Mouse (Mus musculus) hindbrain, embryonic 16.5 days (tissue): ENCODE data around the gene Zfp729a. TPM values are rescaled to one million over a fixed set of nuclear protein-coding genes. Genes with fewer than 3 reads are reported as not detected.

Source experiments
- ATAC-seq: fragments of 200-750 bp; cut with Nextera tagmentation; 2 replicates; pipeline ENCODE4 v1.8.0; 2017; ENCODE audit warnings: moderate TSS enrichment, moderate library complexity
- H3K27ac ChIP-seq: fragments of 300-500 bp; sonication (generic); 2 replicates; pipeline ENCODE4 v1.5.1; 2014; ENCODE audit warnings: low read depth, mild to moderate bottlenecking, control low read depth, low read length, moderate library complexity
- H3K27me3 ChIP-seq: fragments of 300-500 bp; sonication (generic); replicated peaks from 2 replicates; pipeline ENCODE4 v1.6.1; 2014; ENCODE audit warnings: low read length; ENCODE audit not compliant: control insufficient read depth, insufficient read depth
- H3K36me3 ChIP-seq: fragments of 300-500 bp; sonication (generic); 2 replicates; pipeline ENCODE4 v1.6.1; 2014; ENCODE audit warnings: mild to moderate bottlenecking, low read length, moderate library complexity, mixed read lengths; ENCODE audit not compliant: control insufficient read depth, insufficient read depth
- H3K4me1 ChIP-seq: fragments of 300-500 bp; sonication (generic); 2 replicates; pipeline ENCODE4 v1.6.1; 2014; ENCODE audit warnings: low read depth, low read length; ENCODE audit not compliant: control insufficient read depth, insufficient read depth
- H3K4me2 ChIP-seq: fragments of 300-500 bp; sonication (generic); 2 replicates; pipeline ENCODE4 v1.6.1; 2014; ENCODE audit warnings: mild to moderate bottlenecking, low read length, control low read depth, moderate library complexity
- H3K4me3 ChIP-seq: fragments of 300-500 bp; sonication (generic); 2 replicates; pipeline ENCODE4 v1.5.1; 2014; ENCODE audit warnings: mild to moderate bottlenecking, low read length, control low read depth, moderate library complexity
- H3K9ac ChIP-seq: fragments of 300-500 bp; sonication (generic); 2 replicates; pipeline ENCODE4 v1.6.1; 2014; ENCODE audit warnings: low read depth, mild to moderate bottlenecking, control low read depth, low read length, moderate library complexity
- H3K9me3 ChIP-seq: fragments of 300-500 bp; sonication (generic); 2 replicates; pipeline ENCODE4 v1.6.1; 2014; ENCODE audit warnings: mild to moderate bottlenecking, low read length, moderate library complexity; ENCODE audit not compliant: control insufficient read depth
- WGBS: fragments of 180-500 bp; shearing (Covaris S2); extraction: QIAGEN DNeasy Blood & Tissue Kit; methylation state at CpG from one replicate; pipeline ENCODE4 v1.1.7; 2014; 5-methylcytosine and 5-hydroxymethylcytosine counted together
- polyA plus RNA-seq: library from polyadenylated mRNA; unstranded; fragments of >200 nt; fragmentation: Nextera tagmentation; extraction: Ambion mirVana; gene quantifications from 2 replicates; pipeline ENCODE4 v1.2.1, GENCODE M21; 2015

Zfp729a gene
- polyA plus RNA-seq, 1 experiment from 2014 or later, result 2.1 TPM

DNA sequence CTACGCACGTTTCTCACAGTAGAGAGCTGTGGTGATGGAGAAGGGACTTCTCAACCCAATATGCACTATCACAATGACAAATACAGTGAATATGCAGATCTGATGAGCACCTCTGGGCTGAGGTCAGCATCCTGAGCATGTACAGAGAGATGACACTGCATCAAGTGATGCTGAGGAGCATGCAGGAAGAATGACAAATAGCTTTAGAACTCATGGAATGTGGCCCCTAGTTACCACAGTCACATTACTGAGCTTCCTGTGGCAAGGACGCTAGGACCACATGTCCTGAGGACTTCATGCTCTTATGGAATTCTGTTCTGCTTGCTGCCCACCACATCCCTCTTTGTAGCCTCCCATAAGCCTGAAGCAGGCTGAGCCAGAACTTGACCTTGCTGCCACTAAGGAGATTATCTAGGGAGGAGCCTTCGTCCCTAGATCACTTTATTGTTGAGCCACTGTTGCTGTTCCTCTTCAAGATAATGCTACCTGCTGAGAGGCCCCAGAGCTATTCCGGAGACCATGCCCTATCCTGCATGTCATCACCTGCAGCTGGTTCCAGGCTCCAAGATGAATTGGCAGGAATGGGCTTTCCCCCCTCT lies 64.9 kb downstream of the Zfp729a start:
- H3K4me1 ChIP-seq, result no peaks in the 10 kb centered on the region
- 77% methylated on average over 5 of the region's 5 CpGs for WGBS
- no peak for ATAC-seq
- no peaks in the 10 kb centered on the region for H3K9me3 ChIP-seq
- no peak overlapping the region for H3K4me3 ChIP-seq
- H3K9ac ChIP-seq, result no peak overlapping the region
- H3K27me3 ChIP-seq, result no peaks in the 10 kb centered on the region
- H3K27ac ChIP-seq, result no peak overlapping the region
- no peaks in the 10 kb centered on the region for H3K36me3 ChIP-seq
- no peak overlapping the region for H3K4me2 ChIP-seq

Other genes starting within 250 kb of the Zfp729a start
- 4.2 and 6.5 TPM in 2 replicates for gene Zfp429, start 238.0 kb downstream of the Zfp729a start, polyA plus RNA-seq
- gene Zfp459, start 216.4 kb downstream of the Zfp729a start, polyA plus RNA-seq, result 1.8 TPM in 2 replicates
- 5.7 and 7.1 TPM in 2 replicates for gene Zfp874a, start 186.2 kb downstream of the Zfp729a start, polyA plus RNA-seq
- 3.2 and 3.3 TPM in 2 replicates for gene Zfp874b, start 153.5 kb downstream of the Zfp729a start, polyA plus RNA-seq
- gene Zfp58, start 137.2 kb downstream of the Zfp729a start, polyA plus RNA-seq, result 9.8 and 10.5 TPM in 2 replicates
- gene Gm26965, start 111.6 kb downstream of the Zfp729a start, polyA plus RNA-seq, result 0.16 TPM in 1 of 2 replicates, not detected in the other
- 32.6 and 37.6 TPM in 2 replicates for gene Zfp87, start 111.6 kb downstream of the Zfp729a start, polyA plus RNA-seq
- 12.3 and 13.6 TPM in 2 replicates for gene Zfp748, start 84.0 kb downstream of the Zfp729a start, polyA plus RNA-seq
- gene Zfp729b, start 28.1 kb downstream of the Zfp729a start, polyA plus RNA-seq, result 4.4 and 4.9 TPM in 2 replicates
- gene Gm49345, start within 50 bp of the Zfp729a start, polyA plus RNA-seq, result 0.16 TPM in 1 of 2 replicates, not detected in the other
- gene Zfp738, start 49.3 kb upstream of the Zfp729a start, polyA plus RNA-seq, result 13.0 and 13.7 TPM in 2 replicates
- 8.4 and 8.9 TPM in 2 replicates for gene Zfp65, start 91.4 kb upstream of the Zfp729a start, polyA plus RNA-seq
- 7.0 and 7.2 TPM in 2 replicates for gene Zfp85, start 117.4 kb upstream of the Zfp729a start, polyA plus RNA-seq
- gene Zfp493, start 141.9 kb upstream of the Zfp729a start, polyA plus RNA-seq, result 3.2 and 3.3 TPM in 2 replicates
- 12.1 and 12.6 TPM in 2 replicates for gene Zfp273, start 175.9 kb upstream of the Zfp729a start, polyA plus RNA-seq
- 6.1 and 6.9 TPM in 2 replicates for gene Gm10037, start 193.3 kb upstream of the Zfp729a start, polyA plus RNA-seq
- gene BC048507, start 225.5 kb upstream of the Zfp729a start, polyA plus RNA-seq, result not detected in 2 replicates